Mouse (Mus musculus) liver, embryonic 14.5 days (tissue): ENCODE data around the gene Tmem106c.

Experiments
- CTCF ChIP-seq: IDR thresholded peaks from 2 replicates; pipeline ENCODE4 v1.5.1; 2016; ENCODE audit warnings: antibody characterized with exemption, low read depth, control low read depth
- EP300 ChIP-seq: IDR thresholded peaks from 2 replicates; pipeline ENCODE4 v1.6.1; 2016; ENCODE audit warnings: antibody characterized with exemption, low read depth

DNA sequence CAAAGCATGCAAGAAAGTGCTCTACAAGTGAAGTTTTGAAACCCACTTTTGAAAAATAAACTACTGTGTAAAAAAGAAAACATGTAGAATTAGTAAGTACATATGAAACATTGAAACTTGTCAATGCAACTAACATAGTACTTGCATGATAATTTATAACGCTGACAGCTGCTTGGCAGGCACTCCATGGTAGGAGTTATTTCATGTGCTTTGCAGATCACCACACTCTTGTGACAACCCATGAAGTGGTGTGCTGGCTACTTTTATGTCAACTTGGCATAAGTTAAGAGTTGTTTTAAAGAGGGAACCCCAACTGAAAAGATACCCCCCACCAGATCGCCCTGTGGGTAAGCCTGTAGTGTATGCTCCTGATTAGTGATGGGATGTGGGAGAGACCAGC lies 41.6 kb upstream of the Tmem106c start:
- TF ChIP-seq CTCF (no peak), EP300 (no peak)
